Mouse (Mus musculus) ES-E14 (cell line): Measurements from ENCODE around the gene Igsf21. TPM values are rescaled to one million over a fixed set of nuclear protein-coding genes. Genes with fewer than 3 reads are reported as not detected.

Experiments used
- DNase-seq: peaks from one replicate; pipeline ENCODE4 v3.0.0-alpha.2; 2013; ENCODE audit warnings: low read depth, low spot score
- H3K27ac ChIP-seq: 2 replicates; pipeline ENCODE4 v1.5.1; 2012; ENCODE audit warnings: low read depth, mild to moderate bottlenecking, low read length, moderate library complexity, mixed read lengths; ENCODE audit not compliant: poor library complexity, insufficient read depth, severe bottlenecking
- H3K36me3 ChIP-seq: 2 replicates; pipeline ENCODE4 v1.6.1; 2012; ENCODE audit warnings: mild to moderate bottlenecking, low read length, moderate library complexity, mixed read lengths; ENCODE audit not compliant: control insufficient read depth, poor library complexity, insufficient read depth, severe bottlenecking
- H3K4me1 ChIP-seq, 2 experiments: fragments of 150-350 bp in 1 of 2; sonication (generic) in 1 of 2; 2 replicates each; pipeline ENCODE4 v1.6.1; 2012; ENCODE audit warnings: low read length in 2 of 2, mild to moderate bottlenecking in 1 of 2, mixed read lengths in 1 of 2; ENCODE audit not compliant: control insufficient read depth in 2 of 2, insufficient read depth in 2 of 2, poor library complexity in 1 of 2
- H3K4me3 ChIP-seq, 2 experiments: fragments of 150-350 bp in 1 of 2; sonication (generic) in 1 of 2; 2 replicates each; pipeline ENCODE4 v1.5.1; 2012; ENCODE audit warnings: low read length in 2 of 2, low read depth in 1 of 2, mild to moderate bottlenecking in 1 of 2, mixed read lengths in 1 of 2; ENCODE audit not compliant: insufficient read depth in 1 of 2, poor library complexity in 1 of 2, severe bottlenecking in 1 of 2
- H3K9ac ChIP-seq: 2 replicates; pipeline ENCODE4 v1.6.1; 2012; ENCODE audit warnings: low read depth, mild to moderate bottlenecking, low read length, mixed read lengths; ENCODE audit not compliant: poor library complexity, insufficient read depth, severe bottlenecking
- H3K9me3 ChIP-seq: fragments of 150-350 bp; sonication (generic); 2 replicates; pipeline ENCODE4 v1.6.1; 2012; ENCODE audit warnings: low read depth, mild to moderate bottlenecking, low read length; ENCODE audit not compliant: control insufficient read depth, insufficient read depth
- CHD2 ChIP-seq: IDR thresholded peaks from 2 replicates; pipeline ENCODE4 v1.6.1; 2014; ENCODE audit warnings: mild to moderate bottlenecking, low read depth, low read length, inconsistent platforms
- HCFC1 ChIP-seq: IDR thresholded peaks from 2 replicates; pipeline ENCODE4 v1.6.1; 2012; ENCODE audit warnings: low read length, inconsistent platforms, borderline replicate concordance; ENCODE audit not compliant: insufficient read depth
- MAFK ChIP-seq: IDR thresholded peaks from 2 replicates; pipeline ENCODE4 v1.6.1; 2014; ENCODE audit warnings: mild to moderate bottlenecking, low read depth, low read length, inconsistent platforms; ENCODE audit not compliant: insufficient read depth
- ZC3H11A ChIP-seq: IDR thresholded peaks from 2 replicates; pipeline ENCODE4 v1.6.1; 2012; ENCODE audit warnings: low read depth, mild to moderate bottlenecking, inconsistent platforms, low read length, borderline replicate concordance
- ZNF384 ChIP-seq: IDR thresholded peaks from 2 replicates; pipeline ENCODE4 v1.6.1; 2012; ENCODE audit warnings: low read depth, low read length, inconsistent platforms
- in situ Hi-C, 2 experiments: fragments of 600-800 bp; cut with MboI; formaldehyde crosslinking; loops; one replicate each; pipeline ENCODE4 v1.15.1; 2025; ENCODE audit warnings: low sequenced_read_pairs in 2 of 2, inconsistent platforms in 1 of 2; ENCODE audit not compliant: unreplicated experiment in 2 of 2
- total RNA-seq: library from RNA; depleted of rRNA; stranded (reverse); fragments of 300-350 nt; gene quantifications from 2 replicates; pipeline ENCODE4 v1.2.3, GENCODE M21; 2012

Igsf21 gene
- total RNA-seq, 1 experiment, result 2.5 TPM

DNA sequence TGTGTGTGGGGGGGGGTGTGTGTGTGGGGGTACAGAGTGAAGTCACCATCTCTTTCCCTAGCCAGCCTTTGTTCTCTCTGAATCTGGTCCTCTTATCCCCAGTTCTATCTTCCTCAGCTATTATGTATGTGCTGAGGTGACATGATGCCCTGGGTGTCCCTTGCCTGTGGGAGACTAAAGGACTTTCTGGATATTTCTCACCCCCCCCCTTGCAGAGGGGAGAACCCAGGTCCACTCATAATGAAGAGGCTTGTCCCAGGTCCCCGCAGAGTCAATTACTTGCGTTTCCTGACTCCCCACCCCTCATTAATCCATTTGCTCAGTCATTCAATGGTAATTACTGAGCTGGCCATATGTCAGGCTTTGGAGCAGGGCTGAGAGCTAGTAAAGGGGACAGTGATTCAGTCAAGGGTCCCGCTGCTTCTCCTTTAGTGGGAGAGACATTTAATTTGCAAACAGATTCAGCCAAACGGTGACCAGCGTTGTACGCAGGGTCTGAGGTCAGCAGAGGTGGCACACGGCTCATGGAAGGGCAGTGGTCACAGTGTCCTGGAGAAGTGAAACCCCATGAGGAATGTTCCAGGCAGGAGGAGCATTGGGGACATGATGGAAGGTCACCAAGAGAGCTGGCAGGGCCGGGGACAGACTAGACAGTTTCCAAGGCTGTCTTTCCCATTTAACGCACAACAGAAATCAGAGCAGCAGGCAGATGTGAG is 217.1 kb downstream of the Igsf21 start:
- in situ Hi-C loops, result no loop called here
- H3K4me3 ChIP-seq, result no peak overlapping the region
- H3K4me1 ChIP-seq, result peaks cover 0 to 13% of the 10 kb centered on the region in 2 experiments; a peak in 2 of 4 replicates
- H3K27ac ChIP-seq, result no peak overlapping the region
- no peaks in the 10 kb centered on the region for H3K36me3 ChIP-seq
- H3K9ac ChIP-seq, result no peak overlapping the region
- no peak for TF ChIP-seq ZNF384
- TF ChIP-seq ZC3H11A, result no peak
- no peak for TF ChIP-seq MAFK
- no peak for TF ChIP-seq CHD2
- no peak for TF ChIP-seq HCFC1
- no peaks in the 10 kb centered on the region for H3K9me3 ChIP-seq
- no peak for DNase-seq

- in situ Hi-C loops, result no loop called here
- TF ChIP-seq CHD2, result no peak
- TF ChIP-seq MAFK, result no peak
- no peak for TF ChIP-seq ZNF384
- no peak for TF ChIP-seq HCFC1
- TF ChIP-seq ZC3H11A, result no peak
- DNase-seq, result no peak
- Histone ChIP-seq H3K9ac (no peak overlapping the region), H3K4me1 (peaks cover 0 to 8% of the 10 kb centered on the region in 2 experiments; a peak in 2 of 4 replicates), H3K27ac (no peak overlapping the region), H3K9me3 (no peaks in the 10 kb centered on the region), H3K36me3 (no peaks in the 10 kb centered on the region), H3K4me3 (no peak overlapping the region)
Observed at GRCm38 (mm10) chr4:140023833-140024232, 222.8 kb downstream of the Igsf21 start.

DNA sequence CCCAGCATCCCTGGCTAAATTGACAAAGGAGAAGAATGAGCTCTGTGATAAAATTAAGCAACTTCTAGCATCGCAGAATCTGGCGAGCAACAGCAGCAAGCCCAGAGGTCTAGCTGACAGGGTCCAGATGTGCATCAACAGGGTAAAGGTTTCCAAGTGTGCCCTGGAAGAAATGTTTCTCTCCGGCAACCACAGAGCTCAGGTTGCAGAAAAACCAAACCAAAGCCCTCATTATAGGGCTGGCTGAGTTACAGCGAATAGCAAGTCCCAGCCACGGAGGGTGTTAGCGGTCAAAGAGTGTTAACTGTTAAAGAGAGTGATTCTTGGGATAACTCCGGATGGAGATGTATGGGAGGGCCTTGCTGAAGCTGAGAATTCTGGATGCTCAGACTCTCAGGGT is 230.7 kb downstream of the Igsf21 start:
- TF ChIP-seq MAFK (no peak), ZC3H11A (no peak), ZNF384 (no peak), CHD2 (no peak), HCFC1 (no peak)
- H3K9me3 ChIP-seq, result no peaks in the 10 kb centered on the region
- H3K9ac ChIP-seq, result no peak overlapping the region
- no peaks in the 10 kb centered on the region for H3K4me1 ChIP-seq
- no peak overlapping the region for H3K27ac ChIP-seq
- in situ Hi-C loops, result no loop called here
- no peak overlapping the region for H3K4me3 ChIP-seq
- DNase-seq, result no peak
- no peaks in the 10 kb centered on the region for H3K36me3 ChIP-seq

- TF ChIP-seq CHD2 (no peak), MAFK (no peak), HCFC1 (no peak), ZC3H11A (no peak), ZNF384 (no peak)
- no peaks in the 10 kb centered on the region for H3K36me3 ChIP-seq
- no peak overlapping the region for H3K4me3 ChIP-seq
- no peak for DNase-seq
- no peak overlapping the region for H3K9ac ChIP-seq
- in situ Hi-C loops, result no loop called here
- H3K4me1 ChIP-seq, result peaks cover 0 to 2% of the 10 kb centered on the region in 2 experiments; a peak in 1 of 4 replicates
- H3K9me3 ChIP-seq, result no peaks in the 10 kb centered on the region
- no peak overlapping the region for H3K27ac ChIP-seq
Observed at GRCm38 (mm10) chr4:140010728-140011470, 235.7 kb downstream of the Igsf21 start.
